Mouse (Mus musculus) limb, embryonic 10.5 days (tissue): ENCODE results near the gene Gckr. TPM values are rescaled to one million over a fixed set of nuclear protein-coding genes. Genes with fewer than 3 reads are reported as not detected.
"Not testable (repeated sequence)": the region's sequence is repeated elsewhere in the genome, so short reads cannot be mapped to it uniquely, and the experiment has no call there.

Experiments used
- DNase-seq: peaks from one replicate; pipeline ENCODE4 v3.0.0-alpha.2; 2017; ENCODE audit warnings: low spot score
- H3K27ac ChIP-seq: fragments of 300-500 bp; sonication (generic); 2 replicates; pipeline ENCODE4 v1.5.1; 2016; ENCODE audit warnings: mild to moderate bottlenecking
- H3K27me3 ChIP-seq: fragments of 300-500 bp; sonication (generic); 2 replicates; pipeline ENCODE4 v1.6.1; 2016; ENCODE audit warnings: low read depth, mild to moderate bottlenecking; ENCODE audit not compliant: poor library complexity, severe bottlenecking
- H3K36me3 ChIP-seq: fragments of 300-500 bp; sonication (generic); 2 replicates; pipeline ENCODE4 v1.6.1; 2016; ENCODE audit warnings: mild to moderate bottlenecking, moderate library complexity
- H3K4me1 ChIP-seq: fragments of 300-500 bp; sonication (generic); 2 replicates; pipeline ENCODE4 v1.6.1; 2016
- H3K4me3 ChIP-seq: fragments of 300-500 bp; sonication (generic); 2 replicates; pipeline ENCODE4 v1.5.1; 2016; ENCODE audit warnings: mild to moderate bottlenecking, moderate library complexity
- H3K9me3 ChIP-seq: fragments of 300-500 bp; sonication (generic); replicated peaks from 2 replicates; pipeline ENCODE4 v1.6.1; 2016; ENCODE audit warnings: mild to moderate bottlenecking
- WGBS: fragments of 180-500 bp; shearing (Covaris S2); methylation state at CpG from one replicate; pipeline ENCODE4 v1.1.7; 2016; 5-methylcytosine and 5-hydroxymethylcytosine counted together
- polyA plus RNA-seq: library from polyadenylated mRNA; unstranded; fragments of >200 nt; fragmentation: Nextera tagmentation; extraction: Ambion mirVana; gene quantifications from 2 replicates; pipeline ENCODE4 v1.2.1, GENCODE M21; 2016

Gene Gckr
- polyA plus RNA-seq, 1 experiment from 2014 or later: 0.31 TPM

DNA sequence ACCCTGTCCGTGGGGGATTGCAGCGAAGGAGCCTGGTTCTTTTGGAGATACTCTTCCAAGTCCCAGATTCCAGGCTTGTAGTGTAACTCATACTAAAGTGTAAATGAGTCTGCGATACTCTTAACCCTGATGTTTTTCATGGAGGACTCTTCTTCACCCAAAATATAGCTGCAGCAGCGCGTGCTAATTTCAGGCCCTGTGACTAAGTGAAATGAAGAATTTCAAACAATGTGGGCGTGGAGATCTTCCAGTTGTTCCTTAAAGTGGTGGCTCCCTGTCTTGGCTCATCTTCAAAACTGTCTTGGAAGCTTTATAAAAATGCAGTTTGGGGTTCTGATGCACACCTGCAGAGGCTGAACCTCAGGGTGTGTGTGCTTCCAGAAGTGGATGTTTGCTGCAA, 5.8 kb downstream of the Gckr start:
- H3K27me3 ChIP-seq: no peaks in the 10 kb centered on the region
- DNase-seq: no peak
- H3K27ac ChIP-seq: no peak overlapping the region
- no peaks in the 10 kb centered on the region for H3K9me3 ChIP-seq
- H3K36me3 ChIP-seq: no peaks in the 10 kb centered on the region
- H3K4me3 ChIP-seq: no peak overlapping the region
- no peaks in the 10 kb centered on the region for H3K4me1 ChIP-seq
- 95% methylated on average over 6 of the region's 6 CpGs for WGBS

- Histone ChIP-seq H3K27ac (no peak overlapping the region), H3K4me1 (no peaks in the 10 kb centered on the region), H3K27me3 (no peaks in the 10 kb centered on the region), H3K9me3 (no peaks in the 10 kb centered on the region), H3K36me3 (no peaks in the 10 kb centered on the region), H3K4me3 (no peak overlapping the region)
- 86% methylated on average over 8 of the region's 8 CpGs for WGBS
- DNase-seq: no peak
These were observed 15.6 kb downstream of the Gckr start for GRCm38 (mm10) chr5:31312806-31313205.

- DNase-seq: no peak
- 90% methylated on average over 3 of the region's 3 CpGs for WGBS
- Histone ChIP-seq H3K36me3 (no peaks in the 10 kb centered on the region), H3K4me1 (no peaks in the 10 kb centered on the region), H3K9me3 (no peaks in the 10 kb centered on the region), H3K27me3 (no peaks in the 10 kb centered on the region), H3K27ac (no peak overlapping the region), H3K4me3 (no peak overlapping the region)
These were observed 25.5 kb downstream of the Gckr start for GRCm38 (mm10) chr5:31322776-31323175.

DNA sequence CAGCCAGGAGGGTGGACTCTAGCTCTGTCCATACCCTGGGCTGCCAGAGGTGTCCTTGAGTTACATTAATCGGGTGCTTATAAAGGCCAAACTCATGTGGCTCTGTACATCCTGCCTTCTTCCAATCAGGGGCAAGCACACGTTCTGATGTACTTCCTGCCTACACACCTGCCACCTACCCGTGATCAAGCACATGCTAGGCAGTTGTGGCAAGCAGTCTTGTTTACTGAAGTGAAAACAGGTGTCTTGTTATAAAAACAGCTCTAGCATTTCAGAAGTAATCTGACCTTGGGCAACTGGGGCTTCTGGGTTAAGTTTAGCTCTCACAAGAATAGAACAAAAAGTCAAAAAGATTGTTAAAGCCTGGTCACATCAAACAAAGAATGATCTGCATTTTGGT, 26.8 kb downstream of the Gckr start:
- H3K9me3 ChIP-seq: no peaks in the 10 kb centered on the region
- no peaks in the 10 kb centered on the region for H3K36me3 ChIP-seq
- H3K27me3 ChIP-seq: no peaks in the 10 kb centered on the region
- no peaks in the 10 kb centered on the region for H3K4me1 ChIP-seq
- H3K27ac ChIP-seq: no peak overlapping the region
- no peak for DNase-seq
- no peak overlapping the region for H3K4me3 ChIP-seq
- WGBS: 68% methylated on average over 3 of the region's 3 CpGs

DNA sequence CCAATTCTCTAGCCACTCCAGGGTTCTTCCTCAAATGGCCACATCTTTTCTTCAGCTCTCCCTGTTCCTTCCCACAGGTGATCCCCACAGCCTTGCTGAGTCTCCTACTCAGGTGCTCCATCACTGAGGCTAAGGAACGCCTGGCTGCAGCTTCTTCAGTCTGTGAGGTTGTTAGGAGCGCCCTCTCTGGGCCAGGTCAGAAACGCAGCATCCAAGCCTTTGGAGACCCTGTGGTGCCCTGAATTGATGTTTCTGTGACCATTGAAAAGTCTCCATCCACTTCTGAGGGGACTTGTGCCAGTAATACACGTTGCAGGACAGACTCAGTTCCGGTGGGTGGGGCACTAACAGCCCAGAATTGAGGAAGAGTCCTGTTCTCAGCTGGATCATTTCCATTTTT, 29.6 kb downstream of the Gckr start:
- Histone ChIP-seq H3K36me3 (no peaks in the 10 kb centered on the region), H3K27me3 (no peaks in the 10 kb centered on the region), H3K4me1 (no peaks in the 10 kb centered on the region), H3K27ac (no peak overlapping the region), H3K4me3 (no peak overlapping the region), H3K9me3 (no peaks in the 10 kb centered on the region)
- 22% methylated on average over 5 of the region's 5 CpGs for WGBS
- no peak for DNase-seq

DNA sequence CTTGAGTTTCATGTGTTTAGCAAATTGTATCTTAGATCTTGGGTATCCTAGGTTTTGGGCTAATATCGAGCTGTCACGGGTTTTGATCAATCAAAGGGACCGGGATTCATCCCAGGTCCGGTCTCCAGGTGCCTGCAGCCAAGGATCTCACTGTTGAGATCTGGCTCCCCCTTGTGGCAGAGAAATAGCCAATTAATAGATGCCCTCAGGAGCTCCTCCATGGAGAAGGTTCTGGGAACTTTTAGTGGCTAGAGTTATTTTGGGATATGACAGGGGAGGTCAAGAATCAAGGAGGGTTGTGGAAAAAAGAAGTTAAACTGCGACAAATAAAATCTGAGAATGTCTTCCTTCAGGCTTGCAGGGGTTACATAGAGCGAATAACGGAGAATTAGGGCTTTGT, 31.0 kb downstream of the Gckr start:
- DNase-seq: peak; percentile 56
- Histone ChIP-seq H3K36me3 (no peaks in the 10 kb centered on the region), H3K4me3 (no peak overlapping the region), H3K4me1 (no peaks in the 10 kb centered on the region), H3K27me3 (no peaks in the 10 kb centered on the region), H3K9me3 (no peaks in the 10 kb centered on the region; the same call in 1 of the 2 replicates), H3K27ac (no peak overlapping the region)
- WGBS: 41% methylated on average over 7 of the region's 7 CpGs

DNA sequence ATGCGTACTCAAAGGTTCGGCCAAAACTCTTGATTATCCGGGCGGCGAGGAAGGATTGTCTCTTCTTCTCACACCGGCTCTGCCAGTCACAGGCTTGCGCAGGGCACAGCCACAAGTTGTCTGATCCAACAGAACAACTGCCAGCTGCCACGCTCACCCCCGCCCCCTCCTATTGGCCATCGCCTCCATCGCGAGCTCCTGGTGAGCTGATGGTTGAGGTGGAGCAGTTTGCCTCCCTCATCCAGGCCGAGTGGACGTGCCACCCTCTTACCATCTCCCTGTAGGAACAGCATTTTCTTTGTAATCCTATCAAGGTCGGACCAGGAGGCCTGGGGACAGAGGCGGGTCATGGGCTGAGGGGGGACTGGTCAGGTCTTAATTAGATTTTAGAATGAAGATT, 60.3 kb downstream of the Gckr start:
- not testable (repeated sequence) for H3K4me1 ChIP-seq, DNase-seq, H3K27ac ChIP-seq, H3K4me3 ChIP-seq, H3K36me3 ChIP-seq, H3K27me3 ChIP-seq, H3K9me3 ChIP-seq
- WGBS: 82% methylated on average over 16 of the region's 16 CpGs

DNA sequence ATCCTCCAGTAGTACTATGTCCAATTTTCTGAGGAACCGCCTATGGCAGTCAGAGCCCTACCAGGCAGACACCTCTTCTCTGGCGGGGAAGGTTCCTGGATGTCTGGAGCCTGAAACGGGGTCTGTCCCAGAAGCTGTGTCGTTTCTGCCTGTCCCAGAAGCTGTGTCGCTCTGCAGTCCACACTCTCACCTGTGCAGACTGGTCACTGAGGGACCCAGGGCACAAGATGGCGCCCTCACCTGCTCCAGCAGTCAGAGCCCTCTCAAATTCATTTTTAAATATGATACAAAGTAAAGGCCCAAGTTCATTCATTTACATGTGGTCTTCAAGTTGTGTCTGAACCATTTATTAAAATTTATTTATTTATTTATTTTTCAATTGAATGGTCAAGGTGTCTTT, 63.7 kb downstream of the Gckr start:
- H3K4me3 ChIP-seq: no peak overlapping the region
- no peak overlapping the region for H3K27ac ChIP-seq
- H3K9me3 ChIP-seq: no peaks in the 10 kb centered on the region
- 77% methylated on average over 6 of the region's 6 CpGs for WGBS
- no peaks in the 10 kb centered on the region for H3K4me1 ChIP-seq
- no peaks in the 10 kb centered on the region for H3K27me3 ChIP-seq
- H3K36me3 ChIP-seq: no peaks in the 10 kb centered on the region
- no peak for DNase-seq

Other genes with a start within 250 kb of the Gckr start
- gene Atraid, start 249.1 kb upstream of the Gckr start, polyA plus RNA-seq: 51.8 and 69.7 TPM in 2 replicates
- gene Slc5a6, start 248.5 kb upstream of the Gckr start, polyA plus RNA-seq: 10.4 and 10.8 TPM in 2 replicates
- gene Cad, start 242.7 kb upstream of the Gckr start, polyA plus RNA-seq: 63.1 and 71.3 TPM in 2 replicates
- gene Dnajc5g, start 191.2 kb upstream of the Gckr start, polyA plus RNA-seq: not detected in 2 replicates
- 0.24 and 0.26 TPM in 2 replicates for gene Slc30a3, start 189.2 kb upstream of the Gckr start, polyA plus RNA-seq
- 0.23 TPM in 1 of 2 replicates, not detected in the other for gene Trim54, start 180.7 kb upstream of the Gckr start, polyA plus RNA-seq
- not detected in 2 replicates for gene Ucn, start 158.6 kb upstream of the Gckr start, polyA plus RNA-seq
- 54.2 and 66.0 TPM in 2 replicates for gene Mpv17, start 143.2 kb upstream of the Gckr start, polyA plus RNA-seq
- gene Gm29609, start 117.5 kb upstream of the Gckr start, polyA plus RNA-seq: 1.0 and 1.3 TPM in 2 replicates
- gene Gtf3c2, start 117.3 kb upstream of the Gckr start, polyA plus RNA-seq: 120 and 136 TPM in 2 replicates
- 128 and 140 TPM in 2 replicates for gene Snx17, start 104.2 kb upstream of the Gckr start, polyA plus RNA-seq
- 85.7 and 89.6 TPM in 2 replicates for gene Eif2b4, start 104.0 kb upstream of the Gckr start, polyA plus RNA-seq
- gene Zfp513, start 95.1 kb upstream of the Gckr start, polyA plus RNA-seq: 11.8 and 11.9 TPM in 2 replicates
- gene Ppm1g, start 76.8 kb upstream of the Gckr start, polyA plus RNA-seq: 189 and 210 TPM in 2 replicates
- 118 and 133 TPM in 2 replicates for gene Nrbp1, start 56.6 kb upstream of the Gckr start, polyA plus RNA-seq
- 0.40 and 0.48 TPM in 2 replicates for gene Gm9970, start 56.2 kb upstream of the Gckr start, polyA plus RNA-seq
- gene Krtcap3, start 45.8 kb upstream of the Gckr start, polyA plus RNA-seq: 18.3 and 26.7 TPM in 2 replicates
- 34.7 and 48.6 TPM in 2 replicates for gene Ift172, start 6.3 kb upstream of the Gckr start, polyA plus RNA-seq
- gene Fndc4, start 1.4 kb upstream of the Gckr start, polyA plus RNA-seq: 69.0 and 70.6 TPM in 2 replicates
- gene Zfp512, start 155.0 kb downstream of the Gckr start, polyA plus RNA-seq: 65.6 and 79.8 TPM in 2 replicates
- not detected in 2 replicates for gene 4930548H24Rik, start 188.3 kb downstream of the Gckr start, polyA plus RNA-seq
- gene Gpn1, start 197.3 kb downstream of the Gckr start, polyA plus RNA-seq: 119 and 125 TPM in 2 replicates
- 34.0 and 34.4 TPM in 2 replicates for gene Slc4a1ap, start 229.6 kb downstream of the Gckr start, polyA plus RNA-seq
- gene Supt7l, start 230.4 kb downstream of the Gckr start, polyA plus RNA-seq: 26.3 and 32.8 TPM in 2 replicates